Mouse (Mus musculus) lung, adult 2 months (tissue): ENCODE results near the gene Cyb5r2. TPM values are rescaled to one million over a fixed set of nuclear protein-coding genes. Genes with fewer than 3 reads are reported as not detected.

Experiments used
- DNase-seq: peaks from one replicate; pipeline ENCODE4 v3.0.0; 2022
- H3K4me1 ChIP-seq: fragments of 200-500 bp; 2 replicates; pipeline ENCODE4 v1.6.1; 2011; ENCODE audit warnings: low read length; ENCODE audit not compliant: control insufficient read depth, insufficient read depth
- H3K4me3 ChIP-seq: fragments of 200-500 bp; replicated peaks from 2 replicates; pipeline ENCODE3; 2011; ENCODE audit warnings: low read depth, mild to moderate bottlenecking, control low read depth, low read length; ENCODE audit errors: extremely low read depth
- CTCF ChIP-seq: fragments of 200-500 bp; IDR thresholded peaks from 2 replicates; pipeline ENCODE4 v1.5.1; 2011; ENCODE audit warnings: mild to moderate bottlenecking, low read length, control low read depth; ENCODE audit not compliant: insufficient read depth
- POLR2A ChIP-seq: fragments of 200-500 bp; IDR thresholded peaks from 2 replicates; pipeline ENCODE4 v1.6.1; 2011; ENCODE audit warnings: low read depth, mild to moderate bottlenecking, control low read depth, low read length, borderline replicate concordance; ENCODE audit errors: extremely low read depth
- WGBS: fragments of 180-500 bp; shearing (Covaris S2); methylation state at CpG from one replicate; pipeline ENCODE4 v1.1.7; 2018; 5-methylcytosine and 5-hydroxymethylcytosine counted together
- polyA plus RNA-seq: library from polyadenylated mRNA; depleted of rRNA; stranded (reverse); fragments of >200 nt; gene quantifications from 2 replicates; pipeline ENCODE4 v1.2.3, GENCODE M21; 2012; rRNA removed

Gene Cyb5r2
- not detected in 2 replicates for polyA plus RNA-seq

GRCm38 (mm10) chr7:107757308-107758151 is at the start of gene Cyb5r2:
TSS of gene Cyb5r2 (minus strand) at chr7:107758032.
- Histone ChIP-seq H3K4me3 (no peak within 1 kb of the TSS), H3K4me1 (no peaks in the 10 kb centered on the region)
- DNase-seq: no peak
- no peak for TF ChIP-seq CTCF
- WGBS: 10% methylated on average over 23 of the region's 23 CpGs

- TF ChIP-seq POLR2A (no peak), CTCF (no peak)
- WGBS: 56% methylated on average over 3 of the region's 3 CpGs
- no peak for DNase-seq
- no peaks in the 10 kb centered on the region for H3K4me1 ChIP-seq
- no peak overlapping the region for H3K4me3 ChIP-seq
Observed at GRCm38 (mm10) chr7:107802138-107802537, 44.3 kb upstream of the Cyb5r2 start.

DNA sequence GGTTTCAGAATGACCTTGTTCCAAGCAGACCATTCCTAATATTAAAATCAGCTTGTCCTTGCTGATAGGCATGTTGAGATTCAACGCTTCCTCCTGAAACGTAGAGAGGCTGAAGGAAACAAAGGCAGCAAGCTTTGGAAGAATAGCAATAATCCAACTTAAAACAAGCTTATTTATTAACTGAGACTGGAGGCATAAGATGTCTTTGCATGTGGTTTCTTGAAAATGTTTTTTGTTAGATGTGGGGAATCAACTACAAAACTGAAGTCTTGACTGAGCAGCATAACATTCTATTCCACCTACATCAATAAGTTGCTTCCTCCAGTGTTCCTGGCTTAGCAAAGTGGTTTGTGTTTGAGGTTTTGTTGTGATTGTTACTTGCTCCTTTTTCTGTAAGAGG is 43.3 kb upstream of the Cyb5r2 start, which contains the start of gene Ovch2:
Gene Ovch2, minus strand, starts transcription at position 101 of the 400 bp plus-strand sequence.
- no peak for TF ChIP-seq POLR2A
- TF ChIP-seq CTCF: no peak
- no peaks in the 10 kb centered on the region for H3K4me1 ChIP-seq
- DNase-seq: no peak
- 96% methylated on average over 2 of the region's 2 CpGs for WGBS
- H3K4me3 ChIP-seq: no peak within 1 kb of the TSS

DNA sequence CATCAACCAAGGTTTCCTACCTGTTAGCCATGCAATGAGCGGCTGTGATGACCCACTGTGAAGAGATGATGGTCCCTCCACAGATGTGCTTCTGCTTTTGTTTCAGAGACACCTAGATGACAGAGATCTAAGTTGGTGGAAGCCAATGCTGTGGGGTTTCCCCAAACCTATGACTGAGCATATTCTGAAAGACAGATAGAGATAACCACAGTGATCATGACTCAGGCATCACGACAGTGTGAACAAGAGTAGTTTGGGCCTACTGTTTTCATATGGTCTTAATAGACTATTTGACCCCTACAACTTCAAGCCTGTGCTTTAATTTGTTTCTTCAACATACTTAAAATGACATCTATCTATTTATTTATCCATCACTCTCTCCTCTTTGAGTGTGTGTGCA is 38.7 kb upstream of the Cyb5r2 start:
- no peak for DNase-seq
- H3K4me3 ChIP-seq: no peak overlapping the region
- 70% methylated on average over 2 of the region's 2 CpGs for WGBS
- TF ChIP-seq POLR2A: no peak
- no peak for TF ChIP-seq CTCF
- H3K4me1 ChIP-seq: no peaks in the 10 kb centered on the region

GRCm38 (mm10) chr7:107787977-107788620 is 30.3 kb upstream of the Cyb5r2 start:
- no peak for DNase-seq
- Histone ChIP-seq H3K4me3 (no peak overlapping the region), H3K4me1 (no peaks in the 10 kb centered on the region)
- no peak for TF ChIP-seq POLR2A
- 0 out of 2 replicates have a peak, but pooled peaks have one; percentile 9 for TF ChIP-seq CTCF
- 49% methylated on average over 3 of the region's 3 CpGs for WGBS

GRCm38 (mm10) chr7:107779611-107780010 is 21.8 kb upstream of the Cyb5r2 start:
- TF ChIP-seq POLR2A: no peak
- TF ChIP-seq CTCF: peak; percentile 19; the same call in 1 of the 2 replicates
- no peak for DNase-seq
- Histone ChIP-seq H3K4me1 (no peaks in the 10 kb centered on the region), H3K4me3 (no peak overlapping the region)
- 36% methylated on average over 4 of the region's 4 CpGs for WGBS

DNA sequence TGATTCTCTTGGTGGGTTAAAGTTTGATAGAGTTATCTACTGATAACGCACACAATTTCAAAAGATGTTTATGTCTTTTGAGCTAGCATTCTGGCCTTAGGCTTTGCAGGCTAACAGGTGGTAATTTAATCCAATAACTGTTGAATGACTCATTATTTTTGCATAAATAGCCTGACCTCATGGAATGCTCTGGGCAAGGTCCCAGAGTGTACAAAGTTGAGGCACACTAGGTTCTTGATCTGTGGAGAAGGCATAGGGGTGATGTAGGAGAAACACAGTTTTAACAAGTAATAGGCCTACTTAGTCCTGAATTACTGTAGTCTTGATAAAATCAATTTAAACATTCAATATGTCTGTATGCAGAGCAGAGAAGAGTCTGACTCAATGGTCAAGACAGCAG is 20.4 kb upstream of the Cyb5r2 start:
- no peak overlapping the region for H3K4me3 ChIP-seq
- H3K4me1 ChIP-seq: no peaks in the 10 kb centered on the region
- WGBS: 61% methylated on average over 1 of the region's 1 CpGs
- no peak for TF ChIP-seq POLR2A
- TF ChIP-seq CTCF: no peak
- no peak for DNase-seq

GRCm38 (mm10) chr7:107770812-107771211 is 13.0 kb upstream of the Cyb5r2 start:
- 50% methylated on average over 6 of the region's 6 CpGs for WGBS
- TF ChIP-seq CTCF (no peak), POLR2A (no peak)
- Histone ChIP-seq H3K4me1 (no peaks in the 10 kb centered on the region), H3K4me3 (no peak overlapping the region)
- DNase-seq: no peak

- TF ChIP-seq POLR2A (no peak), CTCF (no peak)
- 78% methylated on average over 2 of the region's 2 CpGs for WGBS
- H3K4me3 ChIP-seq: no peak overlapping the region
Observed at GRCm38 (mm10) chr7:107756748-107757147, 1.1 kb downstream of the Cyb5r2 start.

GRCm38 (mm10) chr7:107755905-107756304 is 1.9 kb downstream of the Cyb5r2 start:
- H3K4me1 ChIP-seq: no peaks in the 10 kb centered on the region
- no peak for TF ChIP-seq CTCF
- no peak for TF ChIP-seq POLR2A
- DNase-seq: no peak
- no peak overlapping the region for H3K4me3 ChIP-seq
- 51% methylated on average over 3 of the region's 3 CpGs for WGBS

More at GRCm38 (mm10) chr7:107756748-107757147, 1.1 kb downstream of the Cyb5r2 start:
- no peaks in the 10 kb centered on the region for H3K4me1 ChIP-seq
- DNase-seq: no peak
